Mouse (Mus musculus) embryonic facial prominence, embryonic 14.5 days (tissue): ENCODE measurements around the gene Smpx. TPM values are rescaled to one million over a fixed set of nuclear protein-coding genes. Genes with fewer than 3 reads are reported as not detected.

Experiments
- ATAC-seq: fragments of 200-750 bp; cut with Nextera tagmentation; 2 replicates; pipeline ENCODE4 v1.8.0; 2017; ENCODE audit warnings: low read depth, moderate number of reproducible peaks, moderate TSS enrichment
- DNase-seq: peaks from one replicate; pipeline ENCODE4 v3.0.0-alpha.2; 2015; ENCODE audit warnings: low spot score
- H3K27ac ChIP-seq: fragments of 300-500 bp; sonication (generic); replicated peaks from 2 replicates; pipeline ENCODE4 v1.5.1; 2014; ENCODE audit warnings: low read depth, mild to moderate bottlenecking, low read length, moderate library complexity
- H3K27me3 ChIP-seq: fragments of 300-500 bp; sonication (generic); replicated peaks from 2 replicates; pipeline ENCODE4 v1.6.1; 2014; ENCODE audit warnings: low read length; ENCODE audit not compliant: control insufficient read depth, insufficient read depth
- H3K36me3 ChIP-seq: fragments of 300-500 bp; sonication (generic); 2 replicates; pipeline ENCODE4 v1.6.1; 2014; ENCODE audit warnings: low read length, mixed read lengths; ENCODE audit not compliant: control insufficient read depth, insufficient read depth
- H3K4me1 ChIP-seq: fragments of 300-500 bp; sonication (generic); 2 replicates; pipeline ENCODE4 v1.6.1; 2014; ENCODE audit warnings: antibody characterized with exemption, low read length; ENCODE audit not compliant: control insufficient read depth, insufficient read depth
- H3K4me2 ChIP-seq: fragments of 300-500 bp; sonication (generic); 2 replicates; pipeline ENCODE4 v1.6.1; 2014; ENCODE audit warnings: low read depth, mild to moderate bottlenecking, low read length, moderate library complexity, mixed read lengths
- H3K4me3 ChIP-seq: fragments of 300-500 bp; sonication (generic); 2 replicates; pipeline ENCODE4 v1.5.1; 2014; ENCODE audit warnings: low read depth, mild to moderate bottlenecking, low read length
- H3K9ac ChIP-seq: fragments of 300-500 bp; sonication (generic); 2 replicates; pipeline ENCODE4 v1.6.1; 2014; ENCODE audit warnings: low read depth, mild to moderate bottlenecking, low read length, moderate library complexity, mixed read lengths
- H3K9me3 ChIP-seq: fragments of 300-500 bp; sonication (generic); 2 replicates; pipeline ENCODE4 v1.6.1; 2016; ENCODE audit warnings: low read length; ENCODE audit not compliant: control insufficient read depth
- WGBS: fragments of 180-500 bp; shearing (Covaris S2); extraction: QIAGEN DNeasy Blood & Tissue Kit; methylation state at CpG from one replicate; pipeline ENCODE4 v1.1.7; 2014; 5-methylcytosine and 5-hydroxymethylcytosine counted together
- polyA plus RNA-seq: library from polyadenylated mRNA; unstranded; fragments of >200 nt; fragmentation: Nextera tagmentation; extraction: Ambion mirVana; gene quantifications from 2 replicates; pipeline ENCODE4 v1.2.1, GENCODE M21; 2014

The Smpx gene
- polyA plus RNA-seq, 1 experiment from 2014 or later: 103 TPM

DNA sequence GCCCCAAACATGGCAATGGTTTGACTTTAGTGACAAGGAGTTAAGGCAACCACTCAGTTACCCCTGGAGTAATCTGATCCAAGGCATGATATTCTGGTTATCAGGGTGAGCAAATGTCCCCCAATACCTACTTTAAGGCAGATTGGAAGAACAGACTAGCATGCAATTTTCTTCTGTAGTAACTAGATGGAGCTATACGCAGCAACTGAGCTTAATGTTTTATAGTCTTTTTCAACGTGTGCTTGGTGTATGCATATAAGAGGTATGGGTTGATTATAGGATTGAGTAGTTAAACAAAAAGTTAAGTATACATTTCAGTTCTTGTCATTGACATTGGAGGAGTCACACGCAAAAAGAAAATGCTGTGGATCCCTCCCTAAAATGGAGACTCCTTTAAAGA, 21.2 kb downstream of the Smpx start:
- no peaks in the 10 kb centered on the region; the same call in 1 of the 2 replicates for H3K27me3 ChIP-seq
- H3K9me3 ChIP-seq: no peaks in the 10 kb centered on the region
- no peak overlapping the region for H3K4me2 ChIP-seq
- H3K36me3 ChIP-seq: no peaks in the 10 kb centered on the region
- no peak overlapping the region for H3K9ac ChIP-seq
- H3K4me3 ChIP-seq: no peak overlapping the region
- 63% methylated on average over 3 of the region's 3 CpGs for WGBS
- no peak overlapping the region for H3K27ac ChIP-seq
- ATAC-seq: no peak
- H3K4me1 ChIP-seq: no peaks in the 10 kb centered on the region
- DNase-seq: no peak

DNA sequence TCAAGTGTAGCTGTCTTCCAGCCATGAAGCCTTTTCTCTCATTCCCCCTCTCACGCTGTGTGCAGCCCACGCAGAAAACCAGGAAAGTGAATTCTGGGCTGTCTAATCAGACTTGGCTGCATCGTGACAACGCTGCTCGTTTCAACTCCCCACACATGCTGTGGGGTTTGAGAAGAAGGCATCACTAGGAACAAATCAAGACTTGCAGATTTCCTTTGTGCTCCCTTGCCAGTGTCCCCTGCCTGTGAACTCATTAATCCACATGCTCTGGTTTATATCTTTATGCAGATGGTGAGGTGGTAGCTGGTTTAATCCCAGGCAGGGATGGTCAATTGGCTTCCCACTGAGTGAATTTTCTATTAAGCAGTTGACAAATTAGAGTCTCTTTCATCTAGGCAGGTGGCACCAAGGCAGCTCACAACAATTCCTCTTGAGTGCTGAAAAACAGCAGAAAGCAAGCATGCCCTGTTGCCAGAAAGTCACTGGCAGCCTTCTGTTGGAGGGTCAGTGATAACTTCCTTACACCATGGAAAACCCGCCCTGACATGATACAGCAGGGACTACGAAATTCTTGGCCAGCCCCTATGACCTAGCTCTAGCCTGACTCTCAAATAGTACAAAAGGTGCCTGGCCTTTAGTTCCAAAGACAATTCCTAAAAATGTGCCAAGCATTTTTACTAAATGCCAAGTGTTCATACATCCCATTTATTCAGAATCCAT, 32.1 kb downstream of the Smpx start:
- WGBS: 50% methylated on average over 7 of the region's 7 CpGs
- no peak overlapping the region for H3K4me3 ChIP-seq

DNA sequence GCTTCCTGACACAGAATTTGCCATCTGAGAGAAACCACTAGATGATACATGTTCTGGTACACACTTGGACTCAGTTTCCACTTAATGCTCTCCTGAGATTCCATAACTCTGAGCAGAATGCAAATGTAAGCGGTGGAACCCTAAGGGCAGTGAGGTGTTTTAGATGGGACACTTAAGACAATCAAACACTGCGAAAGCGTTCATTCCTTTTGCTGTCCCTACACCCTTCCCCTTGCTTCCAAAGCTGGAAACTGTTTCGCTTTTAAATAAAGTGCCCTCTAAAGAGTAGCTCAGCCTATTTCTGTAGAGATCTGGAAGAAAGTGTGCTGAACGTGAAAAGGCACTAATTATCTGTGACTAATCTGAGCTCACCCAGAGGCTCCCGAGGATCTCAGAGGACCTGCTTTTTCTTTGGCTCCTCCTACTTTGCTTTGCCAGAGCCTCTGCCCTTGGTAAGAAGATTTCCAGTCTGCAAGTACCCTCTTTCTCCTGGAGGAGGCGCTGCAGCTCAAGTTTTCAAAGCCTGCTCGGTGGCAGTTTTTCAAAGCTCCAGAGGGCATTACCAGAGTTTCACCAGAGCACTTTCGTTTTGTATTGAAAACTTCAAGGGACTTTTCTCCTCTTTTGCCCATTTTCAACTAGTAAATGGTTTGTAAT, 33.1 kb downstream of the Smpx start:
- no peak overlapping the region for H3K9ac ChIP-seq
- 35% methylated on average over 9 of the region's 9 CpGs for WGBS

More for the DNA sequence above, 32.1 kb downstream of the Smpx start:
- no peak for ATAC-seq
- no peak overlapping the region for H3K4me2 ChIP-seq
- 0 out of 2 replicates have a peak, but pooled peaks cover 11% of the 10 kb centered on the region for H3K27me3 ChIP-seq
- no peak overlapping the region for H3K9ac ChIP-seq
- no peak overlapping the region for H3K27ac ChIP-seq
- DNase-seq: no peak
- H3K36me3 ChIP-seq: no peaks in the 10 kb centered on the region
- H3K4me1 ChIP-seq: no peaks in the 10 kb centered on the region
- no peaks in the 10 kb centered on the region for H3K9me3 ChIP-seq

DNA sequence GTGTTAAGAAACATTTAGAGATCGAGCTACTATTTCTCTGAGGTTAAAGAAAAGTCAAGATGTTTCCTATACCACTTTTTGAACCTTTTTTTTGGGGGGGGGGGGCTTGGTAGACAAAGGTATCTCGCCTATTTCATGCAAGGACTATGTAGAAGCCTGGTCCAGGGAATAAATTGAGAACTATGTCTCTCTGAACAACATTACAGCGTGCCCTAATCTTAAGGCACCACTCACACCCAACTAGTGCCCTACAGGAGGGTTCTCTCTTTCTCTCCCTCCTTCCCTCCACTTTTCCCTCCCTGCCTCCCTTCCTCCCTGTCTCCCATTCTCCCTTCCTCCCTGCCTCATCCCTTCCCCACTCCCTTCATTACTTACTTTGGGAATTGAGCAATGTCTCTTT, 33.6 kb downstream of the Smpx start:
- WGBS: 50% methylated on average over 3 of the region's 3 CpGs
- Histone ChIP-seq H3K4me2 (peak overlapping the region; percentile 26; the same call in 1 of the 2 replicates), H3K27me3 (0 out of 2 replicates have a peak, but pooled peaks cover 11% of the 10 kb centered on the region), H3K27ac (no peak overlapping the region), H3K9me3 (no peaks in the 10 kb centered on the region), H3K4me1 (no peaks in the 10 kb centered on the region), H3K4me3 (0 out of 2 replicates have a peak overlapping the region, but pooled peaks have one; percentile 10), H3K36me3 (no peaks in the 10 kb centered on the region), H3K9ac (no peak overlapping the region)
- no peak for DNase-seq
- no peak for ATAC-seq

More for the DNA sequence above, 33.1 kb downstream of the Smpx start:
- ATAC-seq (peak; percentile 77; the same call in 1 of the 2 replicates), DNase-seq (peak; percentile 71)
- H3K27ac ChIP-seq: no peak overlapping the region
- peak overlapping the region; percentile 31; the same call in 1 of the 2 replicates for H3K4me2 ChIP-seq
- no peaks in the 10 kb centered on the region for H3K36me3 ChIP-seq
- H3K4me1 ChIP-seq: no peaks in the 10 kb centered on the region
- 0 out of 2 replicates have a peak, but pooled peaks cover 11% of the 10 kb centered on the region for H3K27me3 ChIP-seq
- 0 out of 2 replicates have a peak overlapping the region, but pooled peaks have one; percentile 10 for H3K4me3 ChIP-seq
- no peaks in the 10 kb centered on the region for H3K9me3 ChIP-seq

DNA sequence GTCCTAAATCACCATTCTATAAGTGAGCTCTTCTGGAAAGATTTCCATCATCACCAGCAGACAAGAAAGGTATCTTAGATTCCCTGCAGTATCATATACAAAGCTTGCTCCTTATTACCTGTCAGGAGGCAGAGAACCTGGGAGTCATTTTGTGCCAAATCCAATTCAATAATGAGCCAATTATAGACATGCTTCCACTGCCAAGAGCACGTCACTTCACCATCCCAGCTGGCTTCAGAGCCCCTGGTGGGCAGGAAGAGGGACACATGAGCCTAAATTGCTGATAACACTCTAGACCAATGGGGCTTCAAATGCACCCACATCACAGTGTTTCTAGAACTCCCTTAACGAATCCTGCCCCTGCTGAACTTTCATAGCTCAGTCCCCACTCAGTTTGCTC, 35.1 kb downstream of the Smpx start:
- peaks cover 11% of the 10 kb centered on the region; the same call in 1 of the 2 replicates for H3K27me3 ChIP-seq
- H3K4me3 ChIP-seq: no peak overlapping the region
- no peak overlapping the region for H3K27ac ChIP-seq
- ATAC-seq (no peak), DNase-seq (no peak)
- H3K9me3 ChIP-seq: no peaks in the 10 kb centered on the region
- H3K9ac ChIP-seq: no peak overlapping the region
- H3K4me2 ChIP-seq: no peak overlapping the region
- 46% methylated on average over 2 of the region's 2 CpGs for WGBS
- H3K36me3 ChIP-seq: no peaks in the 10 kb centered on the region
- H3K4me1 ChIP-seq: no peaks in the 10 kb centered on the region

DNA sequence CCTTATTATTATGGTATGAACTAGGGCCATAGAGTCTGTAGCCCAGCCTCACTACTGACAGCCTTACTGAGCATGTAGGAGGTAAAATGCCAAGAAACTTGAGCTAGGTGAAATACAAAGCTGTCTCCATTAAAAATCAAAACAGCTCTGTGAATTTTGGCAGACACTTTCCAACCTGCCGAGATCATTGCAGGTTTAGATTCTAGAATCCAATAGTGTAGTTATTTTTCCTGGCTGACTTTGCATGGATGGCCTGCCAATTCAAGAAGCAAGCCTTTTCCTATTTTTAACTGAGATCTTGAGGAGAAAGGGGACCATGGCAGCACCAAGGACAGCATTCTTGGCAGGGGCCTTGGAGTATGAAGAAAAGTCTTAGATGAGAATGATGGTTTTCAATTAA, 35.6 kb downstream of the Smpx start:
- 50% methylated on average over 1 of the region's 1 CpGs for WGBS

DNA sequence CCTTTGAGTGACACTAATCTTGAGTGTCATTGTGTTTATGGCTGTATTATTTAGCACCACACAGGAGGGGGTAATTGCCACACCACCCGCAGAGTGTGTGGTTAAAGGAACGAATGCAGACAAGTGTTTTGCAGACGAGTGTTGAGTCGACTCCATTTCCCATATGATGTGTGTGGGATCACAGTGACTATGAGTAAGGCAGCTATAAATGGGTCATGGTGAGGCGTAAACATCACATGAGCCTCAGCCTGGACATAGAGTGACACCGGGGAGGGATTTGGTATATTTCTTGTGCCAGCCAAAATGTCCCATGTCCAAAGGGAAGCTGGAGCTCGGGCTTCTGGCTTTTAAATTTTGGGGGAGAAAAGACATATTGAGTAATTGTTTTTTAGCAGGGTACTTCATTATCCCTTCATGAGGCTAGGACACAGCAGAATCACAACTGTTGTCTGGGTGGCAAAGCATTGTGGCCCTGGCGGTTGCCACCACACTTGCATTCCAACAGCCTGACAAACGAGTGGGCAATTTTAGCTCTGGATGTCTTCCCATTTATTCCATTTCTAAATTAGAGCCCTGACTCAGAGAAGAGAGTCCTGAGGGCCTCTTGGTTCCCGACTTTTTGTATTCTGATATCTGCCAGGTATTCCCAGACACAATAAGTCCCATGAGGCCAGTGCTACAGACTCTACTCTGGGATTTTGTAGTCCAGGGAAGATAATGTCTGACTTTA, 49.3 kb downstream of the Smpx start:
- no peaks in the 10 kb centered on the region for H3K9me3 ChIP-seq
- no peak for DNase-seq
- no peaks in the 10 kb centered on the region for H3K36me3 ChIP-seq
- H3K9ac ChIP-seq: no peak overlapping the region
- H3K4me3 ChIP-seq: no peak overlapping the region
- no peak overlapping the region for H3K27ac ChIP-seq
- H3K27me3 ChIP-seq: no peaks in the 10 kb centered on the region
- WGBS: 84% methylated on average over 10 of the region's 10 CpGs
- no peak for ATAC-seq
- H3K4me1 ChIP-seq: no peaks in the 10 kb centered on the region
- H3K4me2 ChIP-seq: no peak overlapping the region

More for the DNA sequence above, 35.6 kb downstream of the Smpx start:
- Histone ChIP-seq H3K4me1 (no peaks in the 10 kb centered on the region), H3K4me3 (no peak overlapping the region), H3K4me2 (no peak overlapping the region), H3K9me3 (no peaks in the 10 kb centered on the region), H3K27ac (no peak overlapping the region), H3K9ac (no peak overlapping the region), H3K36me3 (no peaks in the 10 kb centered on the region), H3K27me3 (peaks cover 11% of the 10 kb centered on the region; the same call in 1 of the 2 replicates)
- ATAC-seq: no peak
- peak; percentile 10 for DNase-seq

DNA sequence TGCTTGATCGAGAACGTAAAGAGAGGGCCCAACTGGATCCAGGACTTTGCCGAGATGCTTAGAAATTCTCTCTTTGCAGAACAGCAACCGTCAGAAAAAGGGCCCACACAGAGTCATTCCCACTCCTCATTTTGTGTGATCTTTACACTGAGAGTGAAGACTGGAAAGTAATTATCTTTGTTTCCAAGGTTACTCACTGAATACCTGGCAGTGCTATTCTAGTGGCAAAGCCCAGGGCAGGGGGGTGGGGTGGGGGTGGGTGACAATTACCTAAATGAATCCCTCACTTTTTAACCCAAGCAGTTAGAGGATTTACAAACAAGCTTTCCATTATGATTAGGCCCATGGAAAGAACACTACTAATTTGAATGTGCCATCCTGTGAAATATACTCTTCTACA, 55.8 kb downstream of the Smpx start:
- Histone ChIP-seq H3K36me3 (no peaks in the 10 kb centered on the region), H3K4me1 (no peaks in the 10 kb centered on the region), H3K4me3 (no peak overlapping the region), H3K4me2 (no peak overlapping the region), H3K9ac (no peak overlapping the region), H3K9me3 (no peaks in the 10 kb centered on the region), H3K27me3 (no peaks in the 10 kb centered on the region; the same call in 1 of the 2 replicates), H3K27ac (no peak overlapping the region)
- ATAC-seq: no peak
- no peak for DNase-seq
- WGBS: 52% methylated on average over 4 of the region's 4 CpGs
